Mouse (Mus musculus) CH12.LX (cell line): Measurements from ENCODE around the gene Trappc2l.

ENCODE experiments used
- CHD1 ChIP-seq: IDR thresholded peaks from 2 replicates; pipeline ENCODE4 v1.6.1; 2012; ENCODE audit warnings: low read depth, low read length, improper control_type of control experiment, inconsistent platforms
- CTCF ChIP-seq, 2 experiments: IDR thresholded peaks in 1 of 2; conservative IDR thresholded peaks in 1 of 2; 2 replicates each; pipeline ENCODE4 v1.5.1; 2011 to 2012; ENCODE audit warnings: low read depth in 2 of 2, low read length in 2 of 2, improper control_type of control experiment in 1 of 2, inconsistent platforms in 1 of 2, mild to moderate bottlenecking in 1 of 2, moderate library complexity in 1 of 2
- E2F4 ChIP-seq: IDR thresholded peaks from 2 replicates; pipeline ENCODE4 v1.6.1; 2011; ENCODE audit warnings: low read depth, low read length, improper control_type of control experiment; ENCODE audit not compliant: insufficient replicate concordance
- EP300 ChIP-seq: IDR thresholded peaks from 2 replicates; pipeline ENCODE4 v1.6.1; 2011; ENCODE audit warnings: low read length, improper control_type of control experiment
- HCFC1 ChIP-seq: IDR thresholded peaks from 2 replicates; pipeline ENCODE4 v1.6.1; 2012; ENCODE audit warnings: low read depth, mild to moderate bottlenecking, inconsistent platforms, low read length, improper control_type of control experiment
- KAT2A ChIP-seq: IDR thresholded peaks from 2 replicates; pipeline ENCODE4 v1.6.1; 2012; ENCODE audit warnings: low read length, improper control_type of control experiment, inconsistent platforms; ENCODE audit not compliant: insufficient replicate concordance
- POLR2A ChIP-seq: IDR thresholded peaks from 2 replicates; pipeline ENCODE4 v1.6.1; 2011; ENCODE audit warnings: low read depth, mild to moderate bottlenecking, improper control_type of control experiment, low read length
- TBP ChIP-seq: conservative IDR thresholded peaks from 2 replicates; pipeline ENCODE4 v1.6.1; 2011; ENCODE audit warnings: low read depth, low read length, improper control_type of control experiment
- TCF12 ChIP-seq: IDR thresholded peaks from 2 replicates; pipeline ENCODE4 v1.6.1; 2014; ENCODE audit warnings: low read depth, mild to moderate bottlenecking, inconsistent platforms, low read length, improper control_type of control experiment
- ZC3H11A ChIP-seq: IDR thresholded peaks from 2 replicates; pipeline ENCODE4 v1.6.1; 2012; ENCODE audit warnings: low read depth, mild to moderate bottlenecking, inconsistent platforms, low read length, improper control_type of control experiment
- ZNF384 ChIP-seq: IDR thresholded peaks from 2 replicates; pipeline ENCODE4 v1.6.1; 2012; ENCODE audit warnings: low read depth, low read length, improper control_type of control experiment, inconsistent platforms

GRCm38 (mm10) chr8:122620446-122620845, 9.0 kb downstream of the Trappc2l start:
- TF ChIP-seq KAT2A (no peak), TBP (no peak), EP300 (no peak), CTCF (conservative IDR thresholded peaks at IDR 0.05 in 1 of 2, IDR thresholded peaks at IDR 0.05 in 1 of 2; ENCODE audit: low read depth in 2 of 2, low read length in 2 of 2) (no peak), E2F4 (no peak), TCF12 (no peak), CHD1 (no peak), ZNF384 (no peak), POLR2A (no peak), ZC3H11A (no peak), HCFC1 (no peak)
